Mouse (Mus musculus) right cerebral cortex, adult 18-20 months (tissue): ENCODE results near the gene Grhl3.
"Not testable (repeated sequence)": the region's sequence is repeated elsewhere in the genome, so short reads cannot be mapped to it uniquely, and the experiment has no call there.

ENCODE experiments used
- DNase-seq: peaks from one replicate; pipeline ENCODE4 v3.0.0; 2022; ENCODE audit warnings: mixed read lengths

Gene Grhl3

GRCm38 (mm10) chr4:135573251-135573808 lies at the start of gene Grhl3:
Gene Grhl3, minus strand, starts transcription at chr4:135573630.
- DNase-seq = peak; percentile 51

DNA sequence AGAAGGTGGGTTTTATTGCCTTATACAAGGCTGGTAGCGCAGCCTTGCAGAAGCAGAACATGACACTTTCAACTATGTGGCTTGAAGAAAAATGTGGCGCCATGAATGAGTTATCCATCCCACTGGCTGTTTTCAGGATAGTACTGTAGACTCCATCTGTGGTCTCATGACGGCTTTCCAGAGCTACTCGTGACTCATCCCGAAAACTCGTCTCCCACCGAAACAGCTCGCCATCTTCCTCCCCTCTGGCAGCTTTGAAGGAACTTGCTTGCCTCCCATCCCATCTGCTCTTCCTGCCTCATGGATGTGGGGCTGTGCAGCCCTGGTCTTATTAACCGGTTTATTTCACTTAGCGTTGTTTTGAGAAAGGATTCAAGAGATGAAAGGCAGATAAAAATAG lies 48.9 kb upstream of the Grhl3 start:
- peak; percentile 5 for DNase-seq

GRCm38 (mm10) chr4:135620461-135620860 lies 47.0 kb upstream of the Grhl3 start:
- DNase-seq = no peak

DNA sequence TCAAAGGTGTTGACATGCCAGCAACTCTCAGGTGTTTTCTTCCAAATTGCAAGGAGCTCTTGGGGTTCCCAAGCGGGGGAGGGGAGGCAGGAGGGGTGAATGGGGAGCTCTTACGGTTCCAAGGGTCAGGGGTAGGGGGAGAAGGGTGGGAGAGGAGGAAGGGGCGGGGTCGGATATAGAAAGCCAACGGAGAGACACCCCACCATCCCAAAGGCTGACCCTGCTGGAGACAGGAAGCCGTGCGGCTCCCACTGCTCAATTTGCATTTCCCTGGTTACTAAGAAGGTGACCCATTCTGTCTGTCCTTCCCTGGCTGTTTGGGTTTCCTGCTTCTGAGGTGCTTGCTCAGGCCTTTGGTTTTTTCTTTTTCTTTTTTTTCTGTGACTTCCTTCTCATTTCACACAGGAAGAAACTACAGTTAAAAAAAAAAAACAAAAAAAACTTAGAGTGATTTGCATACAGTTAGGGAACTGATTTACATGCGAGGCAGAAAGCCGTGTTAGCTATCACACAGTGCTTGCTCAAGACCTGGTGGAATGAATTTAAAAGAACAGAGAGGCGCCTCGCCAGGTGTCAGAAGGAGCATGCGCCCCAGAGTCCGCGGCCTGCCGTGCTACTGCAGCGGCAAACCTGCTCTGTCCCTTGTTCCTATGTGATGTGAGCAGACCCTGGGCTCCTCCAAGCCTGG lies 44.5 kb upstream of the Grhl3 start:
- peak; percentile 13 for DNase-seq

DNA sequence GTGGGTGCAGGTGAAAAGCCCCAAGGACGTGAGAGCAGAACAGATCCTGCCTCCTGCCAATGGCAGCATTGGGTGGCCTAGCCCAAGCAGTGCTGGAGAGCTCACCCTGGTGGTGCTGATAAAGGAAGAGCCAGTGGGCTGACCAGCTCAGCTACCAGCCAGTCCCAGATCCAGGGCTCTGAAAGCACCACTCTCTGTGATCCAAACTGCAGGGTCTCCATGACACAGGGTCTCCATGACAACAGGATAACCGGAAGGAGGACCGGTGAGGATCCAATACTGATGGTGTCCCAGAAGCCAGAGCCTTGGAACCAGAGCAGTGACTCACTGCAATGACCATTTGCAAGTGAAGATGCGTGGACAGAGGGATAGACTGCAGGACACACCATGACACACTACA lies 43.6 kb upstream of the Grhl3 start:
- no peak for DNase-seq

GRCm38 (mm10) chr4:135615307-135615706 lies 41.9 kb upstream of the Grhl3 start:
- DNase-seq = not testable (repeated sequence)

DNA sequence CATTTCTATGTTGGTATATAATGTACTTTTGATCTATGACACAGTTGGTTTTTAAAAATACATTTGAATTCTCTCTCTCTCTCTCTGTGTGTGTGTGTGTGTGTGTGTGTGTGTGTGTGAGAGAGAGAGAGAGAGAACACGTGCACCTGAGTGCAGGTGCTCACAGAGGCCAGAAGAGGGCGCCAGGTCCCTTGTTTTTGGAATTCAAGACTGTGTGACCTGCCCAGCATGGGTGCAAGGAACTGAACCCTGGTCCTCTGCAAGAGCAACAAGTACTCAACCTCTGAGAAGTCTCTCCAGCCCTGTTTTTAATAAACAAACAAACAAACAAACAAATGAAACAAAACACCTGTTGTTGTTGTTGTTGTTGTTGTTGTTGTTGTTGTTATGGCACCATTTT lies 36.6 kb upstream of the Grhl3 start:
- DNase-seq = no peak

GRCm38 (mm10) chr4:135607979-135608885 lies 34.8 kb upstream of the Grhl3 start:
- no peak for DNase-seq

- DNase-seq = no peak
These were observed 32.8 kb upstream of the Grhl3 start for GRCm38 (mm10) chr4:135606271-135606670.

GRCm38 (mm10) chr4:135601530-135601929 lies 28.1 kb upstream of the Grhl3 start:
- no peak for DNase-seq

DNA sequence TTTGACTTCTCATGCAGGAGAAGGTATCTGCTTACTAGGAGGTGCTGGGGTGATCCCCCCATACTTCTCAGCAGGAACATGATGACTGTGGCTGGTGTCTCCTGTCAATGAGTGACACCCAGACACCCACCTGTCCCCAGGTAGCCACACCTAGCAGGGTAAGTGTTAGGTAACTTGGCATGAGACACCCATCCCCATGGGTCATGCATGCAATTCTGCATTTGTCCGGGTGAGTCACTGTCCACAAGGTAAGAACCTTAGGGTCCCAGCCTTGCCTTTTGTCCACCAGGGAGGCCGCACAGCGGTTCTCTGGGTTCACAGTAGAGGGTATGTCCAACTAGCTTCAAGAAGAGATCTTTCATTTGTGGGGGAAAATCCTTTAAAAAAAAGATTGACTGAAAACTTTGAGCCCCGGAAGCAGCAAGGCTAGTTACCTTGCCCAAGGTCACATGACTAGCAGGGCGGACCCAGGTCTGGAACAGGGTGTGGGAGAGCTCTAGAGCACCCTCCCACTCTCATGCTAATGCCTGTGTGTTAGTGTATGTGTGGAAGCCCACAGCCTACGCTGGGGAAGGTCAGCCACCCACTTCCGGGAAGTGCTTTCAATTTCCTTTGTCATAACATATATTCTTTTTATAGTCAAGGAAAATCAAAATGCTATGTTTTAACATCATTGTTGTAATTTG lies 26.2 kb upstream of the Grhl3 start:
- DNase-seq = no peak

- DNase-seq = no peak
These were observed 25.6 kb upstream of the Grhl3 start for GRCm38 (mm10) chr4:135598998-135599397.

DNA sequence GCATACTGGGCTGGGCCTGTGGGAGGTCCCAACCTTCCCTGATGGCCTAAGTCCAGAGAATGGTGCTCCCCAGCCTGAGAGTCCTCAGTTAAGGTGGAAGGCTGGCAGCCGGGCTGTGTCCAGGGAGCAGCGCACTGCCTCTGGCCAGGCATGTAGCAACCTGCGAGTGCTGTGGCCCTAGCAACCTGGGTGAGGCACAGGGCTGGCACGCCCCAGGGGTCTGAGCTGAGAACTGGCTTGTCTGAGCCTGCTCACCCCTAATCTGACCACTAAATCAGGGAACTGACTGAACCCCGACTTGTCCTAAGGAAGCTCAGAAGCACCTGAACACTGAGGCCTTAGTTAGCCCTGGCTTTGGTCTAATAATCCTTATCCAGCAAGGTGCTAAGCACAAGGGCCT lies 24.1 kb upstream of the Grhl3 start:
- DNase-seq = no peak

DNA sequence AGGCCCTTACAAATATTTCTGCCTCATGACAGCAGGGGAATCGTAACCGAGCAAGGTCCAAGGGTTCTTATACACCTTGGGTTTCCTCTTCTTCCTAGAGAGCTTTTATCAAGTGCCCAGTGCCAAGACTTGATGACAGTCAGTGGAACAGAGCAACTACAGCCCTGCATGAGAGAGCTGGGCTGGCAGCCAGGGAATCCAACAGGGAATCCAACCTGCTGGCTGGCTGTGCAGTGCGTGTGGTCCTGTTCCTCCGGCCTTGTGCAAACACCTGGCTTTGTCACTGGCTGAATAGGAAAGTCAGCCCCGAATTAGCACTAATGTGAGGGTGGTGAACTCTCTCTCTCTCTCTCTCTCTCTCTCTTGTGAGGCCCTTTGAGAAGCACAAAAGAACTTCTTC lies 22.5 kb upstream of the Grhl3 start:
- DNase-seq = no peak

GRCm38 (mm10) chr4:135591610-135592304 lies 18.3 kb upstream of the Grhl3 start:
- no peak for DNase-seq

GRCm38 (mm10) chr4:135591086-135591485 lies 17.7 kb upstream of the Grhl3 start:
- DNase-seq = no peak

GRCm38 (mm10) chr4:135584838-135585237 lies 11.4 kb upstream of the Grhl3 start:
- no peak for DNase-seq

DNA sequence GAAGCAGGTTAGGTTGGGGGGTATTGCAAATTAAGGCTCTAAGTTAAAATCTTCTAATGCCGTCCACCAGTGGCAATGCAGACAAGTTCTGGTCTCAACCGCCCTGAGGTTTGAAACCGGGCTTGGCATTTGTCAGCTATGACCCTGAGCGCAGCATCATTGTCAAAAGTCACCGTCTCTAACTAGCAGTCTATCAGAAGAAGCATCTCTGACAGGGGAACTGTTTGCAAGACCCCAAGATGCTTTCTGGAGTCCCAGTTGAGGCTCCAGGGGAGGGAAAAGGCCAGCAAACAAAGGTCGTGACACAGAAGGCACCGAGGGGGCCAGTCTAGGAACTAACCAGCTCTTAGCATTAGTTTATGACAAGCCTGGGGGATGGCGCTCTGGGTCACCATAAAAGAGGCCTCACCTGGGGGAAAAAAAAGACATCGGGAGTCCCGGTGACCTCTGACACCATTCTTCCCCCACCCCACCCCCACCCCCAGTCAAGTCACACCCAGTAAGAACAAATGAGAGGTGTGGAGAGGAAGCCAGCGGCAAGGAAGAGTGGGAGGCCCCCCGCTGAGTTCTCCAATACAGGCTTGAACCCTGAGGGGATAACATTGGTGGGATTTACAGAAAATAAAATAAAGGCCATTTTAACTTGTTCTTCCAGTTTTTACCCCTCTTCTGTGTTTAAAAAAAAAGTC lies 7.9 kb upstream of the Grhl3 start:
- no peak for DNase-seq

DNA sequence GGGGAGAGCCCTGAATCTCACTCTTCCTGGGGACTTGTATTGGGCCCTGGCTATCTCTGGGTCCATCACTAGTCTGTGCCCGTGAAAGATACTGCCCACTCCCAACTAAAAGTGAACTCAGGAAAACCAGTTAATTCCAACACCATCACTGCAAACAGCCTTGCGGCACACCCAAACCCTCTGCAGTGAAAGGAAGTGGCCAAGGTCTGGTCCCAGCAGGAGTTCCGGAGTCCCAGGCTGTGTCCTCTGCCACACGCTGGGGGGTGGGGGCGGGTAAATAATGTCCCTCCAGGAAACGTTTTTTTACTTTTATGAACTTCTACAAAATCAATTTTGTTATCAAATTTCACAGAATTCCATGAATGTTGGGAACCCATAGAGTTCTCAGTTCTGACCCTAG lies 6.3 kb upstream of the Grhl3 start:
- no peak for DNase-seq

- DNase-seq = no peak
These were observed 5.1 kb upstream of the Grhl3 start for GRCm38 (mm10) chr4:135578490-135578889.

DNA sequence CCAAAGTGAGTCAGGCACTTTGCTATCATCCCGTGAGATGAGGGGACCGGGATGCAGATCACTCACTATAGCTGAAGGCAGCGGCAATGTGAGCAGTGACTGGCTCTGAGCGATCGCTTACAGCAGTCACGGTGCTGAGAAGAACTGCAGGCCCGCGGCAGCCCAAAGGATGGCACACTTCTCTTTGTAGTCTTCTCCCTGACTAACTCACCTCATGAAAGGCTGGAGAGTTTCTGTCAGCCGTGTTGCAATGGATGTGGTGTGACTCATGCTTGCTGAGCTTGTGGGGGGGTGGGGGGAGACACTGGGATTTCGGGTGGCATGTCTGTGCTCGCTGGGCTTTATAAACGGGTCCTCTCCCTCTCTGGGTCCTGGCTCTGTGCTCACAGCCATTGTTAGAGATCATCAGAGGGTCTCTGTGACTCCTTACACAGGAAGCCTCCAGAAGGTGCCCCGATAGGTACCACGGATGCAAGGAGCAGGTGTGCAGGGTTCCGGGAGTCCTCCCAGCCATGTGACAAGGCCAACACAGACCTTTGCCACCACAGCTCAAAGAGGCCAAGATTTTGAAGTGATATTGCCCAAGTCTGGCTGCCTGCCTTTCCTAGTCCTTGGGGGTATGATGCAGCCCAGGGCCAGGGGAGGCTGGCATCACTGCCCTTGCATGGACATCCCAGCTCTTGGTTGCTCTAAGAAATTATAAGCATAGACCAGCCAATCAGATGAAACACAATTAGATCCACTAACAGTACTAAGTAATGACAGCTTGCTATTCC lies 2.1 kb upstream of the Grhl3 start:
- peak; percentile 8 for DNase-seq
